8 mouse cellular contexts compared by ENCODE assay signal in genomic region chr9:52676587-52676986, GRCm38 (mm10).
DNase-seq lines count a peak whose midpoint lies in the region; ATAC-seq lines count a peak whose summit lies in the region.

No protein-coding gene starts in this region.

- no peak for ATAC-seq in cerebellum, adult (ENCODE audit: insufficient number of reproducible peaks, low FRiP score, low TSS enrichment)

- DNase-seq in embryo, embryonic 10 days (ENCODE audit: low spot score) = peak; percentile 64
- no peak for DNase-seq in embryo, embryonic 9.5 days (ENCODE audit: extremely low spot score)
- DNase-seq in thymus, postnatal 4 days = peak; percentile 63
- no peak for DNase-seq in thymus, postnatal 25 days
- DNase-seq in kidney, postnatal 4 days = peak; percentile 80 to 82
- DNase-seq in cerebellum, adult 9-10 months = no peak
- no peak for DNase-seq in right cerebral cortex, adult 2 months (ENCODE audit: low spot score in 2 of 2)

Comparison
In these comparisons a context has a peak if more than half of its experiments do, and no peak if none do; other contexts are left out.
1. DNase-seq: peak in embryo, embryonic 10 days (single experiment), thymus, postnatal 4 days (single experiment) and kidney, postnatal 4 days (2 of 2); none in embryo, embryonic 9.5 days (single experiment), thymus, postnatal 25 days (single experiment), cerebellum, adult 9-10 months (single experiment) and right cerebral cortex, adult 2 months (0 of 2).